Mouse (Mus musculus): ENCODE data around the gene Sowahc. TPM values are rescaled to one million over a fixed set of nuclear protein-coding genes. Genes with fewer than 3 reads are reported as not detected.

Gene Sowahc
- total and polyA plus RNA-seq, 3 experiments, result 1.0 to 1.3 (median 1.2) TPM

DNA sequence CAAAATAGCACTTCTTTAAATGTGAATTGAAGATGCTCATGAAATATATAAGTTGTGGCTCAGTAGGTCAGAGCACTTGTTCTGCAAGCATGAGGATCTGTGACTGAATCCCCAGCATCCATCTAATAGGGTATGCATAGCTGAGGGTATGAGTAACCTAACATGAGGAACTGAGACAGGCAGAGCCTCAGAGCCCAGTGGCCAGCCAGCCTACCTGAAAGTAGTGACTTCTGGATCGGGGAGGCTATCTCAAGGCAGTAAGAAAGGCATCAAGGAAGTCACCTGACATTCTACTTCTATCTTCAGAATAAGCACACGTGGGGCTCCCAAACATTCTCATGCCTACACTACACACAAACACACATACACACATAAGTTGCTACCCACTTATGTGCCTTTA is 3.4 kb downstream of the Sowahc start:
- no peak for DNase-seq
- intact Hi-C loops (cut with DNase I), result no loop called here
- Histone ChIP-seq H3K27me3 (ENCODE audit: control insufficient read depth, insufficient read depth, low read length) (no peaks in the 10 kb centered on the region), H3K27ac (no peak overlapping the region), H3K36me3 (ENCODE audit: control insufficient read depth, insufficient read depth, low read length) (peaks cover 3% of the 10 kb centered on the region; the same call in 1 of the 2 replicates), H3K79me2 (replicated peaks; ENCODE audit: control insufficient read depth, insufficient read depth, low read length) (no peaks in the 10 kb centered on the region), H3K9ac (ENCODE audit: low read depth, low read length) (no peak overlapping the region), H3K4me1 (ENCODE audit: control insufficient read depth, insufficient read depth, low read length) (peaks cover 3% of the 10 kb centered on the region), H3K4me3 (no peak overlapping the region)
- 85% methylated on average over 2 of the region's 2 CpGs for WGBS
- TF ChIP-seq POLR2A (IDR thresholded peaks at IDR 0.05; ENCODE audit: insufficient read depth, low read depth, low read length) (no peak), CTCF (IDR thresholded peaks at IDR 0.05) (no peak), EP300 (IDR thresholded peaks at IDR 0.05; ENCODE audit: insufficient read depth, low read depth, low read length) (no peak)

DNA sequence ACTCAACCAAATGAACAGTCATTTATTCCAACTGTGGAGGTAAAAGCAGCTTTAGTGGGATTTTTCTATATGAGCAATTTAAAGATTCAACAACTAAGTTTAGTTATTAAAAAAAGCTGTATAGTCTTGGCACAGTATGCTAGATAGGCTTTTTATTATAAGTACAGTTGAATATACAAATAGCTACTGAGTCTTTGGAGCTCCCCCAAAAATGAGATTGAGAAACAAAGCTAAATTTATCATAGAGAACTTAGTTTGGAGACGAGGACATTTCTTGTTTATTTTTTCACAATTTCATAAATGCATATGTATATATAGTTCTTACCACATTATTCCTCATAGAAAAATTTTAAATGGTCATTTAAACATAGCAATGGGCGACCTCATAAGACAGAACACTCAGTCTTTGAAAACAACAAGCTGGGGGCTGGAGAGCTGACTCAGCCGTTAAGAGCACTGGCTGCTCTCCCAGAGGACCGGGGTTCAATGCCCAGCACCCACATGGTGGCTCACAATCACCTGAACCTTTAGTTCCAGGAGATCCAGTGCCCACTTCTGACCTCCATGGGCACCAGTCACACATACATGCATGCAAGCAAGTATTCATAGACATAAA is 7.6 kb downstream of the Sowahc start:
- Histone ChIP-seq H3K36me3 (ENCODE audit: control insufficient read depth, insufficient read depth, low read length) (no peaks in the 10 kb centered on the region), H3K79me2 (replicated peaks; ENCODE audit: control insufficient read depth, insufficient read depth, low read length) (no peaks in the 10 kb centered on the region), H3K4me1 (ENCODE audit: control insufficient read depth, insufficient read depth, low read length) (no peaks in the 10 kb centered on the region), H3K27me3 (ENCODE audit: control insufficient read depth, insufficient read depth, low read length) (no peaks in the 10 kb centered on the region), H3K4me3 (no peak overlapping the region), H3K27ac (no peak overlapping the region), H3K9ac (ENCODE audit: low read depth, low read length) (no peak overlapping the region)
- DNase-seq, result no peak
- TF ChIP-seq POLR2A (IDR thresholded peaks at IDR 0.05; ENCODE audit: insufficient read depth, low read depth, low read length) (no peak), EP300 (IDR thresholded peaks at IDR 0.05; ENCODE audit: insufficient read depth, low read depth, low read length) (no peak), CTCF (IDR thresholded peaks at IDR 0.05) (no peak)
- WGBS, result 67% methylated on average over 4 of the region's 4 CpGs
- intact Hi-C loops (cut with DNase I), result no loop called here

DNA sequence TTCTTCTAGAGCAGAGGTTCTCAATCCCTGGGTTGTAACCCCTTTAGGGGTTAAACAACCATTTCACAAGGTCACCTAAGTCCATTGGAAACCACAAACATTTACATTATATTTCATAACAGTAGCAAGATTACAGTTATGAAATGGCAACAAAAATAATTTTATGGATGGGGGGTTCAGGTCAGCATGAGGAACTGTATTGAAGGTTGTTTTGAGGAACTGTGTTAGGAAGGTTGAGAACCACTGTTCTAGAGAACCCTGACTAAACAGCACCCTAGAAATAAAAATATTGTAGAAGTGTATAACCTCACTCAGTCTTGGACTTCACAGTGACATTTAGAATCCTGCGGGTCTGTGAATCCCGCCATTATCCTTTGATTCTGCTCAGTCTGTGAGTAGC is 13.5 kb downstream of the Sowahc start:
- intact Hi-C loops (cut with DNase I), result no loop called here
- WGBS, result 95% methylated on average over 2 of the region's 2 CpGs

DNA sequence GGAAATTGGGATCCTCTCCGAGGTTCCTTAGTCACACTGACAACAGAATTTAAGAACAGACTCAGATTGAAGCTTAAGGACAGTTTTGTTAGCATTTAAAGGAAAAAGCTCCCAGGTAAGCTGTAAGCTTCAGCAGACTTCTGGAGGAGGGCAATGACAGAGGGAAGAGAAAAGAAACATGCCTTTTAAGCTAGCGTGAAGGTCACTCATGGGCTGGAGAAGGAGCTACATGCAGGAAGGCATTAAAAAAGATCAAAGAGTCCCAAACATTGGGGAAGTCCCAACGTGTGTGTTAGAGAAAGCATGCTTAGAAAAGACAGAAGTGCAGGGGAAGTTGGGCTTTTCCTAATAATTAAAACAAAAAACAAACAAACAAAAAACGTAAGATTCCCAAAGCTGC is 14.1 kb downstream of the Sowahc start:
- Histone ChIP-seq H3K79me2 (replicated peaks; ENCODE audit: control insufficient read depth, insufficient read depth, low read length) (no peaks in the 10 kb centered on the region), H3K27me3 (ENCODE audit: control insufficient read depth, insufficient read depth, low read length) (no peaks in the 10 kb centered on the region), H3K27ac (no peak overlapping the region), H3K4me3 (no peak overlapping the region), H3K36me3 (ENCODE audit: control insufficient read depth, insufficient read depth, low read length) (no peaks in the 10 kb centered on the region), H3K9ac (ENCODE audit: low read depth, low read length) (no peak overlapping the region), H3K4me1 (ENCODE audit: control insufficient read depth, insufficient read depth, low read length) (no peaks in the 10 kb centered on the region)
- intact Hi-C loops (cut with DNase I), result no loop called here
- DNase-seq, result no peak
- 62% methylated on average over 4 of the region's 4 CpGs for WGBS
- TF ChIP-seq POLR2A (IDR thresholded peaks at IDR 0.05; ENCODE audit: insufficient read depth, low read depth, low read length), result no peak
- TF ChIP-seq CTCF (IDR thresholded peaks at IDR 0.05), result no peak
- TF ChIP-seq EP300 (IDR thresholded peaks at IDR 0.05; ENCODE audit: insufficient read depth, low read depth, low read length), result no peak

More for the DNA sequence above, 13.5 kb downstream of the Sowahc start:
- TF ChIP-seq POLR2A (IDR thresholded peaks at IDR 0.05; ENCODE audit: insufficient read depth, low read depth, low read length) (no peak), CTCF (IDR thresholded peaks at IDR 0.05) (no peak), EP300 (IDR thresholded peaks at IDR 0.05; ENCODE audit: insufficient read depth, low read depth, low read length) (no peak)
- Histone ChIP-seq H3K36me3 (ENCODE audit: control insufficient read depth, insufficient read depth, low read length) (no peaks in the 10 kb centered on the region), H3K27me3 (ENCODE audit: control insufficient read depth, insufficient read depth, low read length) (no peaks in the 10 kb centered on the region), H3K4me1 (ENCODE audit: control insufficient read depth, insufficient read depth, low read length) (no peaks in the 10 kb centered on the region), H3K79me2 (replicated peaks; ENCODE audit: control insufficient read depth, insufficient read depth, low read length) (no peaks in the 10 kb centered on the region), H3K27ac (no peak overlapping the region), H3K9ac (ENCODE audit: low read depth, low read length) (no peak overlapping the region), H3K4me3 (no peak overlapping the region)
- no peak for DNase-seq

- Histone ChIP-seq H3K9ac (ENCODE audit: low read depth, low read length) (no peak overlapping the region), H3K4me1 (ENCODE audit: control insufficient read depth, insufficient read depth, low read length) (peaks cover 2% of the 10 kb centered on the region), H3K4me3 (no peak overlapping the region), H3K79me2 (replicated peaks; ENCODE audit: control insufficient read depth, insufficient read depth, low read length) (no peaks in the 10 kb centered on the region), H3K27ac (no peak overlapping the region), H3K36me3 (ENCODE audit: control insufficient read depth, insufficient read depth, low read length) (no peaks in the 10 kb centered on the region), H3K27me3 (ENCODE audit: control insufficient read depth, insufficient read depth, low read length) (no peaks in the 10 kb centered on the region)
- peak in 1 of 2 experiments; percentile 11 for DNase-seq
- TF ChIP-seq CTCF (IDR thresholded peaks at IDR 0.05) (no peak), EP300 (IDR thresholded peaks at IDR 0.05; ENCODE audit: insufficient read depth, low read depth, low read length) (no peak), POLR2A (IDR thresholded peaks at IDR 0.05; ENCODE audit: insufficient read depth, low read depth, low read length) (no peak)
- intact Hi-C loops (cut with DNase I), result no loop called here
- WGBS, result 75% methylated on average over 6 of the region's 6 CpGs
These were observed 14.7 kb downstream of the Sowahc start for GRCm38 (mm10) chr10:59236486-59236885.

- intact Hi-C loops (cut with DNase I), result no loop called here
- no peak for DNase-seq
- no peaks in the 10 kb centered on the region for H3K36me3 ChIP-seq (ENCODE audit: control insufficient read depth, insufficient read depth, low read length)
- no peak for TF ChIP-seq POLR2A (IDR thresholded peaks at IDR 0.05; ENCODE audit: insufficient read depth, low read depth, low read length)
- TF ChIP-seq CTCF (IDR thresholded peaks at IDR 0.05), result no peak
- no peak for TF ChIP-seq EP300 (IDR thresholded peaks at IDR 0.05; ENCODE audit: insufficient read depth, low read depth, low read length)
- no peak overlapping the region for H3K4me3 ChIP-seq
- H3K27ac ChIP-seq, result no peak overlapping the region
- WGBS, result 42% methylated on average over 3 of the region's 3 CpGs
- H3K79me2 ChIP-seq (replicated peaks; ENCODE audit: control insufficient read depth, insufficient read depth, low read length), result no peaks in the 10 kb centered on the region
- no peak overlapping the region for H3K9ac ChIP-seq (ENCODE audit: low read depth, low read length)
- H3K27me3 ChIP-seq (ENCODE audit: control insufficient read depth, insufficient read depth, low read length), result no peaks in the 10 kb centered on the region
- H3K4me1 ChIP-seq (ENCODE audit: control insufficient read depth, insufficient read depth, low read length), result peaks cover 2% of the 10 kb centered on the region
These were observed 16.0 kb downstream of the Sowahc start for GRCm38 (mm10) chr10:59237757-59238156.
